Mouse (Mus musculus) C2C12 (cell line): ENCODE data around the gene Sh2d5.

ENCODE experiments used
- CEBPB ChIP-seq: IDR thresholded peaks from one replicate; pipeline ENCODE4 v1.6.1; 2011; ENCODE audit warnings: low read depth, mild to moderate bottlenecking, control low read depth, moderate library complexity
- CTCF ChIP-seq: IDR thresholded peaks from one replicate; pipeline ENCODE4 v1.5.1; 2011; ENCODE audit not compliant: control insufficient read depth, insufficient read depth, insufficient read length
- FOSL1 ChIP-seq: IDR thresholded peaks from one replicate; pipeline ENCODE4 v1.8.0; 2011; ENCODE audit warnings: mild to moderate bottlenecking, low read length; ENCODE audit not compliant: poor library complexity, insufficient read depth, severe bottlenecking
- MYOD1 ChIP-seq: IDR thresholded peaks from one replicate; pipeline ENCODE4 v1.6.1; 2011; ENCODE audit warnings: low read depth; ENCODE audit not compliant: control insufficient read depth, insufficient read length
- MYOG ChIP-seq: IDR thresholded peaks from one replicate; pipeline ENCODE4 v1.6.1; 2011; ENCODE audit not compliant: control insufficient read depth, insufficient read length; ENCODE audit errors: extremely low read depth
- USF1 ChIP-seq: IDR thresholded peaks from one replicate; pipeline ENCODE4 v1.6.1; 2011; ENCODE audit warnings: low read depth, mild to moderate bottlenecking, control low read depth, moderate library complexity

- TF ChIP-seq CTCF: no peak
- TF ChIP-seq USF1: no peak
- TF ChIP-seq CEBPB: no peak
- no peak for TF ChIP-seq FOSL1
- TF ChIP-seq MYOG: no peak
- no peak for TF ChIP-seq MYOD1
These were observed 40.1 kb upstream of the Sh2d5 start for GRCm38 (mm10) chr4:138210116-138210515.
